Mouse (Mus musculus) 416B (cell line): Measurements from ENCODE around the gene Selenos.

Source experiments
- DNase-seq: peaks from one replicate; pipeline ENCODE4 v3.0.0; 2011; ENCODE audit warnings: low read depth

The Selenos gene

GRCm38 (mm10) chr7:66120139-66120538 lies 40.7 kb downstream of the Selenos start:
- DNase-seq = no peak

- DNase-seq = peak; percentile 39
Measured at GRCm38 (mm10) chr7:66120702-66121396, 41.4 kb downstream of the Selenos start.

- DNase-seq = no peak
Measured at GRCm38 (mm10) chr7:66124551-66124968, 45.1 kb downstream of the Selenos start.

- no peak for DNase-seq
Measured at GRCm38 (mm10) chr7:66125368-66125767, 45.9 kb downstream of the Selenos start.

GRCm38 (mm10) chr7:66127951-66128645 lies 48.6 kb downstream of the Selenos start:
- DNase-seq = no peak

- DNase-seq = no peak
Measured at GRCm38 (mm10) chr7:66128857-66129256, 49.4 kb downstream of the Selenos start.

- no peak for DNase-seq
Measured at GRCm38 (mm10) chr7:66130296-66130695, 50.8 kb downstream of the Selenos start.

GRCm38 (mm10) chr7:66131776-66132421 lies 52.5 kb downstream of the Selenos start:
- no peak for DNase-seq

- peak; percentile 62 for DNase-seq
Measured at GRCm38 (mm10) chr7:66134154-66134553, 54.7 kb downstream of the Selenos start.

GRCm38 (mm10) chr7:66135644-66136043 lies 56.2 kb downstream of the Selenos start:
- no peak for DNase-seq

- DNase-seq = no peak
Measured at GRCm38 (mm10) chr7:66136187-66136586, 56.7 kb downstream of the Selenos start.

GRCm38 (mm10) chr7:66137309-66137708 lies 57.9 kb downstream of the Selenos start:
- DNase-seq = no peak

- no peak for DNase-seq
Measured at GRCm38 (mm10) chr7:66138301-66138700, 58.9 kb downstream of the Selenos start.

- DNase-seq = no peak
Measured at GRCm38 (mm10) chr7:66138878-66139277, 59.4 kb downstream of the Selenos start.
